Mouse (Mus musculus) stomach, postnatal 0 days (tissue): Measurements from ENCODE around the gene Bcs1l.

Source experiments
- CTCF ChIP-seq: IDR thresholded peaks from 2 replicates; pipeline ENCODE4 v1.5.1; 2016; ENCODE audit warnings: antibody characterized with exemption, low read depth, mild to moderate bottlenecking, moderate library complexity
- EP300 ChIP-seq: optimal IDR thresholded peaks from 2 replicates; pipeline ENCODE3; 2016; ENCODE audit warnings: antibody characterized with exemption

GRCm38 (mm10) chr1:74626076-74626475 lies 38.0 kb downstream of the Bcs1l start:
- TF ChIP-seq CTCF: no peak
- TF ChIP-seq EP300: no peak
